Mouse (Mus musculus) common myeloid progenitor, adult 5-6 weeks (primary cell): Measurements from ENCODE around the gene Cfap43. TPM values are rescaled to one million over a fixed set of nuclear protein-coding genes. Genes with fewer than 3 reads are reported as not detected.

ENCODE experiments used
- ATAC-seq: replicated peaks from 2 replicates; pipeline ENCODE4 v1.8.0; 2016; ENCODE audit warnings: low read depth, mild to moderate bottlenecking, moderate TSS enrichment, inconsistent platforms; ENCODE audit not compliant: poor library complexity, severe bottlenecking
- total RNA-seq: library from RNA; stranded (forward); fragments of 200-1000, 187-1606 nt; gene quantifications from 2 replicates; pipeline ENCODE4 v1.2.3, GENCODE M21; 2017

Gene Cfap43
- total RNA-seq, 1 experiment from 2014 or later, result not detected

GRCm38 (mm10) chr19:47887417-47887816 is 31.7 kb downstream of the Cfap43 start:
- ATAC-seq, result peak; percentile 79

GRCm38 (mm10) chr19:47886617-47887016 is 32.5 kb downstream of the Cfap43 start:
- no peak for ATAC-seq

GRCm38 (mm10) chr19:47885886-47886285 is 33.2 kb downstream of the Cfap43 start:
- no peak for ATAC-seq

- ATAC-seq, result no peak
Observed at GRCm38 (mm10) chr19:47885191-47885743, 33.8 kb downstream of the Cfap43 start.

GRCm38 (mm10) chr19:47884296-47885085 is 34.6 kb downstream of the Cfap43 start:
- ATAC-seq, result no peak

- no peak for ATAC-seq
Observed at GRCm38 (mm10) chr19:47882882-47883254, 36.2 kb downstream of the Cfap43 start.

- peak; percentile 90 for ATAC-seq
Observed at GRCm38 (mm10) chr19:47882151-47882881, 36.8 kb downstream of the Cfap43 start.

GRCm38 (mm10) chr19:47881538-47881937 is 37.5 kb downstream of the Cfap43 start:
- no peak for ATAC-seq

GRCm38 (mm10) chr19:47876252-47876651 is 42.8 kb downstream of the Cfap43 start:
- ATAC-seq, result no peak

- ATAC-seq, result peak; percentile 62
Observed at GRCm38 (mm10) chr19:47871515-47871914, 47.6 kb downstream of the Cfap43 start.

GRCm38 (mm10) chr19:47870102-47870666 is 48.9 kb downstream of the Cfap43 start:
- ATAC-seq, result no peak

GRCm38 (mm10) chr19:47869516-47869915 is 49.6 kb downstream of the Cfap43 start:
- no peak for ATAC-seq

GRCm38 (mm10) chr19:47868951-47869350 is 50.1 kb downstream of the Cfap43 start:
- no peak for ATAC-seq

GRCm38 (mm10) chr19:47867628-47868175 is 51.4 kb downstream of the Cfap43 start:
- no peak for ATAC-seq

GRCm38 (mm10) chr19:47865353-47865947 is 53.6 kb downstream of the Cfap43 start, which contains the start of gene Gsto2:
Gsto2 (plus strand) TSS chr19:47865534.
- ATAC-seq, result peak; percentile 99

GRCm38 (mm10) chr19:47864721-47865120 is 54.4 kb downstream of the Cfap43 start:
- ATAC-seq, result no peak

- no peak for ATAC-seq
Observed at GRCm38 (mm10) chr19:47864051-47864450, 55.0 kb downstream of the Cfap43 start.

- no peak for ATAC-seq
Observed at GRCm38 (mm10) chr19:47862581-47862980, 56.5 kb downstream of the Cfap43 start.

GRCm38 (mm10) chr19:47859180-47859579 is 59.9 kb downstream of the Cfap43 start:
- no peak for ATAC-seq
